23 mouse cellular contexts compared by ENCODE assay signal in the genomic region with DNA sequence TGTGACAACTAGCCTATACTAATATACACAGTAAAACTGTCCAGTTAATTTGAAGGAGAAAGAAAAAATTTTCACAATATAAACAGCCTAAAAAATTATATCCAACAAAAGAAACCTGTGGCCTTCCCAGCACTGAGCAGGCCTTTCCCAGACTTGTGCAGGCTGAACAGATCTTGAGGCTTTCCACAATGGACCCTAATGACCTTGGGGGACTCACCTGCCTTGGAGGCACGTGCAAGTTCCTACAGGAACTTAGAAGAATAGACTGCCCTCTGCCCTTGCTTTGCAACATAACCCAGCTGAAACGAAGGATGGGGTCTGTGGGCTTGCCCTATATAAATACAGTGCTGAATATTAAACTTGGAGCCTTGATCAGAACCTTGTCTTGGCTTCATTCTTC.
"Had no signal": no experiment of that assay in that cellular context is flagged by ENCODE, and none has a peak within 500 bp of the region (broad histone marks: within the 10 kb centered on the region; RNA-seq: fewer than 3 reads in every experiment).

No protein-coding gene starts in this region.

- H3K9ac ChIP-seq: heart, embryonic 12.5 days; hindbrain, embryonic 12.5 days; hindbrain, embryonic 14.5 days; intestine, embryonic 15.5 days; limb, embryonic 12.5 days; liver, embryonic 13.5 days; liver, embryonic 15.5 days had no signal

- H3K9me3 ChIP-seq: heart, embryonic 10.5 days; heart, embryonic 12.5 days; hindbrain, embryonic 10.5 days; hindbrain, embryonic 12.5 days; intestine, embryonic 15.5 days; limb, embryonic 12.5 days; liver, embryonic 13.5 days; liver, embryonic 15.5 days had no signal

- H3K4me1 ChIP-seq: hindbrain, embryonic 10.5 days; hindbrain, embryonic 12.5 days; intestine, embryonic 15.5 days; liver, embryonic 13.5 days; liver, embryonic 15.5 days had no signal

- H3K36me3 ChIP-seq: heart, embryonic 10.5 days; heart, embryonic 12.5 days; hindbrain, embryonic 10.5 days; hindbrain, embryonic 12.5 days; intestine, embryonic 15.5 days; limb, embryonic 12.5 days; liver, embryonic 13.5 days; liver, embryonic 15.5 days had no signal

- DNase-seq: gastrocnemius, adult 2 months; gastrocnemius, postnatal 10 days; gastrocnemius, postnatal 25 days; heart, adult 18-20 months; heart, postnatal 10 days; heart, postnatal 4 days; kidney, adult 18-20 months; kidney, adult 8-10 months; kidney, postnatal 10 days; kidney, postnatal 25 days; kidney, postnatal 4 days; left cerebral cortex, postnatal 4 days; liver; liver, embryonic 13.5 days had no signal

- H3K4me3 ChIP-seq: gastrocnemius, adult 2 months; heart, embryonic 10.5 days; heart, embryonic 12.5 days; hindbrain, embryonic 10.5 days; hindbrain, embryonic 12.5 days; intestine, embryonic 15.5 days; layer of hippocampus, adult 2 months; limb, embryonic 12.5 days; liver, embryonic 13.5 days; liver, embryonic 15.5 days had no signal

- H3K27me3 ChIP-seq: heart, embryonic 12.5 days; hindbrain, embryonic 12.5 days; intestine, embryonic 15.5 days; limb, embryonic 12.5 days; liver, embryonic 13.5 days; liver, embryonic 15.5 days had no signal

- H3K27ac ChIP-seq: gastrocnemius, adult 2 months; heart, embryonic 10.5 days; hindbrain, embryonic 10.5 days; hindbrain, embryonic 12.5 days; hindbrain, embryonic 14.5 days; intestine, embryonic 15.5 days; layer of hippocampus, adult 2 months; limb, embryonic 12.5 days; liver, embryonic 13.5 days; liver, embryonic 15.5 days had no signal
